Mouse (Mus musculus) liver, embryonic 15.5 days (tissue): Measurements from ENCODE around the gene Astn1. TPM values are rescaled to one million over a fixed set of nuclear protein-coding genes. Genes with fewer than 3 reads are reported as not detected.

Experiments used
- ATAC-seq: fragments of 200-750 bp; cut with Nextera tagmentation; 2 replicates; pipeline ENCODE4 v1.8.0; 2017; ENCODE audit warnings: moderate number of reproducible peaks, mild to moderate bottlenecking, moderate library complexity; ENCODE audit not compliant: insufficient read depth
- H3K27ac ChIP-seq: fragments of 300-500 bp; sonication (generic); replicated peaks from 2 replicates; pipeline ENCODE4 v1.5.1; 2015; ENCODE audit warnings: mild to moderate bottlenecking, inconsistent platforms
- H3K27me3 ChIP-seq: fragments of 300-500 bp; sonication (generic); 2 replicates; pipeline ENCODE4 v1.6.1; 2015; ENCODE audit warnings: mild to moderate bottlenecking, inconsistent platforms
- H3K36me3 ChIP-seq: fragments of 300-500 bp; sonication (generic); replicated peaks from 2 replicates; pipeline ENCODE4 v1.6.1; 2015; ENCODE audit warnings: moderate library complexity, mild to moderate bottlenecking, inconsistent platforms
- H3K4me1 ChIP-seq: fragments of 300-500 bp; sonication (generic); replicated peaks from 2 replicates; pipeline ENCODE4 v1.6.1; 2015; ENCODE audit warnings: inconsistent platforms
- H3K4me2 ChIP-seq: fragments of 300-500 bp; sonication (generic); 2 replicates; pipeline ENCODE4 v1.6.1; 2015; ENCODE audit warnings: moderate library complexity, mild to moderate bottlenecking, inconsistent platforms
- H3K4me3 ChIP-seq: fragments of 300-500 bp; sonication (generic); replicated peaks from 2 replicates; pipeline ENCODE4 v1.5.1; 2015; ENCODE audit warnings: mild to moderate bottlenecking, inconsistent platforms
- H3K9ac ChIP-seq: fragments of 300-500 bp; sonication (generic); 2 replicates; pipeline ENCODE4 v1.6.1; 2015; ENCODE audit warnings: moderate library complexity, mild to moderate bottlenecking, inconsistent platforms
- H3K9me3 ChIP-seq: fragments of 300-500 bp; sonication (generic); replicated peaks from 2 replicates; pipeline ENCODE4 v1.6.1; 2016; ENCODE audit warnings: inconsistent platforms
- WGBS: fragments of 180-500 bp; shearing (Covaris S2); methylation state at CpG from one replicate; pipeline ENCODE4 v1.1.7; 2015; ENCODE audit warnings: mixed read lengths; ENCODE audit not compliant: insufficient replicate concordance; 5-methylcytosine and 5-hydroxymethylcytosine counted together
- polyA plus RNA-seq: library from polyadenylated mRNA; unstranded; fragments of >200 nt; fragmentation: Nextera tagmentation; extraction: Ambion mirVana; gene quantifications from 2 replicates; pipeline ENCODE4 v1.2.1, GENCODE M21; 2015

Gene Astn1
- 0.02 and 0.07 TPM in 2 replicates for polyA plus RNA-seq

DNA sequence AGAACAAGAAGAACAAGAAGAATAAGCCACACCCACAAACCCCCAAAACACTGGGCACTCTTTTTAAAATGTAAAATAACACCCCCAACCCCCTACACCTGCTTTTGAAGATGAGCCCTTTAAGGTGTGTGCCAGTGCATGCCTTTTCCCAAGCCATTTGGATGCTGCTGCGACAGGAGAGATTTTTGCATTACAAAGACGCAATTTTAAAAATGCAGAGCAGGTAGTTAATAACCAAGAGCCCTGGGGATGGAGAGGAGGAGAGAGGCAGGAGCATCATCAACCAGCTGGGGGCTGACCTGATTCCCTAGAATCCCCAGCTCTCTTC, at the start of gene Astn1:
Gene Astn1 (plus strand): TSS at position 310 of the 328 bp plus-strand sequence.
- Histone ChIP-seq H3K9ac (no peak within 1 kb of the TSS), H3K4me3 (no peak within 1 kb of the TSS), H3K4me1 (no peaks in the 10 kb centered on the region), H3K27ac (no peak within 1 kb of the TSS), H3K27me3 (peaks cover 22% of the 10 kb centered on the region), H3K4me2 (no peak within 1 kb of the TSS), H3K9me3 (no peaks in the 10 kb centered on the region), H3K36me3 (no peaks in the 10 kb centered on the region)
- 0% methylated on average over 2 of the region's 2 CpGs for WGBS
- no peak for ATAC-seq

DNA sequence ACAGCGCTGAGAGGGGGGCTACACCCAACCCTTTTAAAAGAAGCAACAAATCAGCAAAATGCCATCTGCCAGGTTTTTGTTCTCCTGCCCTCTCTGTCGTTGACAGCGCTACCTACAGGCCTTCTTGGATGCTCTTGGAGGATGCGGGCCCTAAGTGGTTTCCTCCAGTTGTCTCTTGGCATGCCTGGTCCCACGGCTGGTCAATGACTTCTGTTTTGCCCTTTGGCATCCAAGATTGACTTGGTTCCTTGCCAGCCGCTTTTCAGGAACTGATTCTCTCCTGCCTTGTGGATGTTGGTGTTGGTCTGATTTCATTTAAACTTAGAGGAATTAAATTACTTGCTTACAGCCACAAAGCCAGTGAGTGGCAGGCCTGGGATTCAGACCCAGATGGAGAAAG, 38.7 kb upstream of the Astn1 start:
- Histone ChIP-seq H3K27ac (no peak overlapping the region), H3K4me3 (no peak overlapping the region), H3K4me2 (no peak overlapping the region), H3K36me3 (no peaks in the 10 kb centered on the region), H3K9me3 (no peaks in the 10 kb centered on the region), H3K9ac (no peak overlapping the region), H3K4me1 (no peaks in the 10 kb centered on the region), H3K27me3 (no peaks in the 10 kb centered on the region)
- WGBS = 55% methylated on average over 6 of the region's 6 CpGs
- ATAC-seq = no peak

DNA sequence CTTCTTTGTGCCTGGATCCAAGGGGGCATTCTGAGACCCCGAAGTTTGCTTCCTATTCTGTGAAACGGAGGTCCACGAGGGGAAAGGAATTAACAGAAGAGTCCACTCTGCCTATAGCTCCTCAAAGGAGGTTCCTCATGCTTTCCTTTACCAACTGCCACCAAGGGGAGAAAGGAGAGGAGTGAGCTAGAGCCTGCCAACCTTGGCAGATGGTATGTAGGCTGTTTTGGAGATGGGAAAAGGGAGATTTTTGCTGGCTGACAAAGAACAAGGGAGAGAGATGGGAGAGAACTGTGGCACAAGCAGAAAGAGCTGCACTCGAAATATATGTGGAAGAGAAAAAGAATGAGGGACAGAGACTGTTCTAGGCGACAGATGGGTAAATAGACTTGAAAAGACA, 33.9 kb upstream of the Astn1 start:
- Histone ChIP-seq H3K27me3 (no peaks in the 10 kb centered on the region), H3K4me3 (no peak overlapping the region), H3K9me3 (no peaks in the 10 kb centered on the region), H3K36me3 (no peaks in the 10 kb centered on the region), H3K9ac (no peak overlapping the region), H3K4me1 (no peaks in the 10 kb centered on the region), H3K27ac (no peak overlapping the region), H3K4me2 (no peak overlapping the region)
- ATAC-seq = no peak
- WGBS = 45% methylated on average over 5 of the region's 5 CpGs

DNA sequence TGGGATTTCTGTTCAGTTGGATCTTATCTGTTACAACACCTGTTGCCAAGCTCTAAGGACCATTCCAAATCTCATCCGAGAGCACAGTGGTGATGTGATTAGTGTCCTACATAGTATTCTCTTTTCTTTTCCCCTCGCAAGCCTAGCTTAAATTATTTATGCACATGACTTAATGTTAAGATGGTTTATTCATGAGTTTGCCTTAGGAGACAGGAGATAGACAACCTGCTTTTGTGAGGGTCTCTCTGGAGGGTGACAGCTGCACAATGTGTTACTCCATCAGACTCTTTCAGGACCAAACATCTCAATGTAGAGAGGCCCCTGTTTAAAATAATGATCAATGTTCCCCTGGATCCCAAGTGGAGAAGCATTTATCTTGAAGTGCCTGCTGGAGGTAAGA, 33.2 kb upstream of the Astn1 start:
- Histone ChIP-seq H3K9me3 (no peaks in the 10 kb centered on the region), H3K27me3 (no peaks in the 10 kb centered on the region), H3K27ac (no peak overlapping the region), H3K9ac (no peak overlapping the region), H3K36me3 (no peaks in the 10 kb centered on the region), H3K4me3 (no peak overlapping the region), H3K4me1 (no peaks in the 10 kb centered on the region), H3K4me2 (no peak overlapping the region)
- ATAC-seq = no peak
- WGBS = 55% methylated on average over 2 of the region's 2 CpGs

DNA sequence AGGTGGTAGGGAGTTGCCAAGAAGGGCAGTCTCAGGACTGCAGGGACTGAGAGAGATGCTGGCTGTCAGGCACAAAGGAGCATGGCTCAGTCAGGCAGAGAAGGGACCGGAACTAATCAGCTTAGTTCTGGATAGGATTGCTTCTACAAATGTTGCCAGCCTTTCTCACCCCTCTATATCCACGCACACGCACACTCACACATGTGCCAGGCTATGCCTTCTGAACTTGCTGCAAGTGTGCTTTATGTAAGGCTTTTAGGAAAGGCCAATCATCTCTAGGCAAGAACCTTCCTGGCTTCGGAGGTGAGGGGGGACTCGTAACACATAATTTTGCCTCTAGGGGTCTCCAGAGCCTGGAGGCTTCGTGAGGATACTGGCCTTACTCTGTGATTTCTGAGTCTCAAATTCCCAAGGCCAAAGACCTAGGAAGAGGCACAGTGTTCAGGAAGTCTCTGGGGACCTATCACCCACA, 18.8 kb upstream of the Astn1 start:
- Histone ChIP-seq H3K4me3 (no peak overlapping the region), H3K27me3 (no peaks in the 10 kb centered on the region), H3K27ac (no peak overlapping the region), H3K9me3 (no peaks in the 10 kb centered on the region), H3K4me2 (no peak overlapping the region), H3K36me3 (no peaks in the 10 kb centered on the region), H3K4me1 (no peaks in the 10 kb centered on the region), H3K9ac (no peak overlapping the region)
- WGBS = 44% methylated on average over 6 of the region's 6 CpGs
- ATAC-seq = no peak

DNA sequence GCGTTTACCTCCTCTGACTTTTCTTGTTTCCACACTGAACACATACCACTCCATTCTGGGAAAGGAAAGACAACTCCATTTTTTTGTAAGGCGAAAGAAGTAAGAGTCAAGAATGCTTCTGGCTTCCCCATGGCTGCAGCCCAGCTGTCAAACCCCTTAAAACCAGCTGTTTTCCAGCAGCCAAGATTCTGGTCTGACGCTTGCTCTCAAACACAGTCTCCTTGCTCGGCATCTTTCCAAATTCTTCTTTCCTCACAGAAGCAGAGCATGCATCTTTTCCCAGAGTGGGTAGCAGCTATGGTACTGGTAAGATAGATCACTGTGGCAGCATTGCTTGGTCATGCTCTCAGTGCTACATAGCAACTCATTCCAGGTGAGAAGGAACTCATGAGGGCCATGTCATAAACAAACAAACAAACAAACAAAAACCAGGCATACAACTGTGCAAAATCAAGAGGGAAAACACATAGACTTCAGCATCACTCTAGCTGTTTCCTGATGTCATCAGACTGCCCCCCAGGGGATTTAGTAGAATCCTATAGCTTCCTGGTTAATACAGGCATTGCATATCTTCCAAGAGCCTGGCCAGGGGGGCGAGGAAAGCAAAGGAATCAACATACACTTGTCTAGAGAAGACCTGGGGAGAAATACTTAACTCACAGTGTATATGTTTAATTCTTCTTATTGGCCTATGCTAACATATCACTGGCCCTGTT, 8.3 kb upstream of the Astn1 start:
- Histone ChIP-seq H3K36me3 (no peaks in the 10 kb centered on the region), H3K27me3 (peaks cover 29% of the 10 kb centered on the region), H3K27ac (no peak overlapping the region), H3K4me3 (no peak overlapping the region), H3K9ac (no peak overlapping the region), H3K4me2 (no peak overlapping the region), H3K4me1 (no peaks in the 10 kb centered on the region), H3K9me3 (no peaks in the 10 kb centered on the region)
- no peak for ATAC-seq
- WGBS = 53% methylated on average over 5 of the region's 5 CpGs

DNA sequence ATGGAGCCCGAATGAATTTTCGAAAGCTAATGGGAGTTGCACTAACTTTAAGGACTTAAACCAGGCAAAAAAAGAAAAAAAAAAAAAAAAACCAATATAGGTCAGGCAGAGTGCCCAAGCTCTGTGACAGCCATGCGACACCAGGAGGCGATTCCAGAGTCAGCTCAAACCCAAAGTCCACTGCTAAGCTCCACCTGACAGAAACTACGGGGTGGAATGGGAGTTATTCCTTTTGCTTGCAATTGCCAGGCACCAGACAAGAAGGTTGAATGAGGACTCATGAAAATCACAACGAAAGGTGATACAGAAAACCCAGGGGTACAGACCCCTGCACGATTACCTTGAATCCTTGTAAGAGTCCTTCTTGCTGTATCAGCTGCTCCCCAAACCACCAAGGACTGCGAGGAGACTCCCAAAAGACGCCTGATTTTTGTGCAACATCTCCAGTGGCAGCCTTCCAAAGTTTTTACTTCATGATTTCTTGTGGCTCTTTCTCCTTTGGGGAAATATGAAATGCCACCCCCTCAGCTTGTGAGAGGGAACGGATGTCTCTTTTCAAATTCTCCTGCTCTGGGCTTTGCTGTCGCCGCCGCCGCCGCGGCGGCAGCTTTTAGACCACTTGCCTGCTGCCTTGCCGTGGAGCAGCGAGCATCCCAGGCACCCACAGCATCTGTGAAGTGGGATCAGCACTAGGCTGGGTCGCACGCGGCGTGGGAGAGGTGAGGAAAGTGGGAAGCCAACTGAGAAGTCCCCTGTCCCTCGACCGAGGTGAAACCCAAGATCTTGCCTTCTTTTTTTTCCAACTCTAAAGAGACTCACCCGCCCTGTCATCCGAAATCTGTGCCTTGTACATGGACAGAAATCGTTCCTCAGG, 6.7 kb upstream of the Astn1 start:
- peak overlapping the region; percentile 57 for H3K4me2 ChIP-seq
- H3K36me3 ChIP-seq = no peaks in the 10 kb centered on the region
- no peaks in the 10 kb centered on the region for H3K9me3 ChIP-seq
- H3K4me3 ChIP-seq = peak overlapping the region; percentile 37
- no peak for ATAC-seq
- H3K4me1 ChIP-seq = no peaks in the 10 kb centered on the region
- H3K27me3 ChIP-seq = peaks cover 29% of the 10 kb centered on the region
- WGBS = 10% methylated on average over 28 of the region's 28 CpGs
- H3K27ac ChIP-seq = no peak overlapping the region
- no peak overlapping the region for H3K9ac ChIP-seq

DNA sequence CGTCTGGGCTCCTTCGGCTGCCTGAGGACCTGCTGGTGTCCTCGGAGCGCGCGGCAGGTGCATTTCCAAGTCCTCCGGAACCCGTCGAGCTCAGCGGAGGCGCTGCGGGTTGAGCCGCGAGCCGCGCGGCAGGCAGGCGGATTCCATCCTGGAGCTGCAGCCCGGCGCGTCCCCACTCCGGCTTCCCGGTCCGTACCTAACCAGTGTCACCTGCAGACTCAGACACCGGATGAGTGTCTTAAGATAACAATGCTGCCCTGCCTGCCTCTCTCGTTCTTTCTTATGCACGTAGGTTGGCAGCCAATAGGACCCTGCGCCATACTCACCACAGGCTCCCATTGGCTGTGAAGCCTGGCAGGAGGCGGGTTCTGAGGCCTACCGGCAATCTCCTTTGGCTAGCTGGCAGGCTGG, 6.0 kb upstream of the Astn1 start, which contains the start of gene Brinp2:
Gene Brinp2 (minus strand): TSS at position 276 of the 411 bp plus-strand sequence.
- no peak within 1 kb of the TSS for H3K9ac ChIP-seq
- under 1% methylated on average over 30 of the region's 30 CpGs for WGBS
- H3K27me3 ChIP-seq = peaks cover 29% of the 10 kb centered on the region
- peak within 1 kb of the TSS; percentile 37 for H3K4me3 ChIP-seq
- H3K4me2 ChIP-seq = peak within 1 kb of the TSS; percentile 57
- no peak within 1 kb of the TSS for H3K27ac ChIP-seq
- no peaks in the 10 kb centered on the region for H3K36me3 ChIP-seq
- ATAC-seq = peak; percentile 51; the same call in 1 of the 2 replicates
- no peaks in the 10 kb centered on the region for H3K9me3 ChIP-seq
- H3K4me1 ChIP-seq = no peaks in the 10 kb centered on the region

DNA sequence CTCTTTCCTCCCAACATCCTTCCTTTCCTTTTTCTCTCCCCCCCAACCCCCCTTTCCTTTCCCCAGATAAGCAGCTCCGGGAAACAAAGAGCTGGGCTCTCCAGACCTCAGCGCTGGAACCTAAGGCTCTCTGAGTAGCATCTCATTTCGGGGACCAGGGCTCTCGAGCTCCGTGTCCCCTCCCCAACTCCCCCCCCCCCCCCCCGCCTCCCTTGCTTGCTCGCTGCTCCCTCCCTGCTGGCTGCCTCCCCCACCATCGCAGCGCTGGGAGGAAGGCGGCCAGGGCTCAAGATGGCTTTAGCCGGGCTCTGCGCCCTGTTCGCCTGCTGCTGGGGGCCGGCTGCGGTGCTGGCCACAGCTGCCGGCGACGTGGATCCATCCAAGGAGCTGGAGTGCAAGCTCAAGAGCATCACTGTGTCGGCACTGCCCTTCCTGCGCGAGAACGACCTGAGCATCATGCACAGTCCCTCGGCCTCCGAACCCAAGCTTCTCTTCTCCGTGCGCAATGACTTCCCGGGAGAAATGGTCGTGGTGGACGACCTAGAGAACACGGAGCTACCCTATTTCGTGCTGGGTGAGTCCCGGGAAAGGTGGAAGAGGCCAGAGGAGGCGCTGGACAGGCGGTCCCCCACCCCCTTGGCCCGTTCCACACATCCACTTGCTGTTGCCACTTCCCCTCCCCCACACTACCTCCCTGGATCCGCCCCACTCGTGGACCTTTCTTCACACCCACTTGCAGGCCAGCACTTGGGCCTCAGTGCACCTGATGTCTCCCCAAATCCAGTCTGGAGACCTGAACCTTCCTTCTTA, 424 bp downstream of the Astn1 start:
- H3K27ac ChIP-seq = no peak overlapping the region
- H3K36me3 ChIP-seq = no peaks in the 10 kb centered on the region
- 3% methylated on average over 36 of the region's 37 CpGs for WGBS
- no peak overlapping the region for H3K9ac ChIP-seq
- no peaks in the 10 kb centered on the region for H3K9me3 ChIP-seq
- peaks cover 17% of the 10 kb centered on the region for H3K27me3 ChIP-seq
- ATAC-seq = no peak
- H3K4me1 ChIP-seq = no peaks in the 10 kb centered on the region
- no peak overlapping the region for H3K4me2 ChIP-seq
- no peak overlapping the region for H3K4me3 ChIP-seq

DNA sequence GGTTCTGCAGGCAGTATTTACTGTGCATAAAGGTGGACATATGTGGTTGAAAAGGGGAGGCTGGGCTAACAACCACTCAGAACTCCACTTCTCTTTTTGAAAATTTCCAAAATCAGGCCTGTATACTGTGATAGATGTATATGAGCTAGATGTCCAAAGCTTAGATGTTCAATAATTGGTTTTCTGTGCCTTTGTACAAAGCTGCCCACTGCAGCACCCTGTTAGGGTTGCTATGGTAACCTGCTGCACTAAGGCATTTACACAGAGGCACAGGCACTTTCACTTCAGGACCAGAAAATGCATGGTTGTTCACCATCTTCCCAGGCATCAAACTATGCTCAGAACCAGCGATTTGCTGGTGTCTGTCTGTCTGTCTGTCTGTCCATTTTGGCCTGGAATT, 2.4 kb downstream of the Astn1 start:
- H3K4me3 ChIP-seq = no peak overlapping the region
- H3K27ac ChIP-seq = no peak overlapping the region
- no peaks in the 10 kb centered on the region for H3K9me3 ChIP-seq
- 30% methylated on average over 1 of the region's 1 CpGs for WGBS
- no peak overlapping the region for H3K9ac ChIP-seq
- no peak for ATAC-seq
- peaks cover 14% of the 10 kb centered on the region for H3K27me3 ChIP-seq
- H3K4me1 ChIP-seq = no peaks in the 10 kb centered on the region
- no peaks in the 10 kb centered on the region for H3K36me3 ChIP-seq
- H3K4me2 ChIP-seq = no peak overlapping the region

DNA sequence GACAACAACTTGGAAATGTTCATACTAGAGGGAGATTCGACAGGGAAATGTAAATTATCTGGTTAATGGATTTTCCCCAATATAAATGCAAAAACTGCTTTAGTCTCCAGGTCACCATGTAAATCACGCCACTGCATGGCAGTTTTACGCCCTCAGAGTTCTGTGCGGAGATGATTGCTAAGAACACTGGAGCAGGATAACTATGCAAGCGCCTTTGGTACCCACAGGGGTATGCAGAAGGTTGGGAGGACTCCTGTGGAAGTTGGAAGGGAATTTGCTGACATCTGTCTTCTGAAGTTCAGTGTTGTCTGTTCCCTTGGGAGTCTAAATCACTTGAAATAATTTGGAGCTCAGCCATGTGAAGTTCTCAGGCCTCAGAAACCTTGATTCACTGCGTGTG, 20.2 kb downstream of the Astn1 start:
- no peak overlapping the region for H3K9ac ChIP-seq
- H3K27me3 ChIP-seq = no peaks in the 10 kb centered on the region
- H3K4me2 ChIP-seq = no peak overlapping the region
- H3K27ac ChIP-seq = no peak overlapping the region
- no peak overlapping the region for H3K4me3 ChIP-seq
- no peaks in the 10 kb centered on the region for H3K36me3 ChIP-seq
- no peaks in the 10 kb centered on the region for H3K4me1 ChIP-seq
- H3K9me3 ChIP-seq = no peaks in the 10 kb centered on the region
- no peak for ATAC-seq
- WGBS = 58% methylated on average over 6 of the region's 6 CpGs
